Mouse (Mus musculus) CH12.LX (cell line): Measurements from ENCODE around the gene Smyd4. TPM values are rescaled to one million over a fixed set of nuclear protein-coding genes. Genes with fewer than 3 reads are reported as not detected.

Experiments
- DNase-seq: peaks from one replicate; pipeline ENCODE4 v3.0.0-alpha.2; 2013; ENCODE audit errors: extremely low read depth
- H3K27ac ChIP-seq: 2 replicates; pipeline ENCODE4 v1.5.1; 2012; ENCODE audit warnings: low read depth, mild to moderate bottlenecking, control low read depth, moderate library complexity; ENCODE audit not compliant: insufficient read depth
- H3K27me3 ChIP-seq: replicated peaks from 2 replicates; pipeline ENCODE3; 2012; ENCODE audit warnings: inconsistent platforms
- H3K36me3 ChIP-seq, 2 experiments: replicated peaks in 1 of 2; 2 replicates each; pipeline versions ENCODE3 to v1.6.1; 2012; ENCODE audit warnings: inconsistent platforms in 1 of 2, low read length in 1 of 2, mild to moderate bottlenecking in 1 of 2, mixed read lengths in 1 of 2, moderate library complexity in 1 of 2; ENCODE audit not compliant: control insufficient read depth in 1 of 2, insufficient read depth in 1 of 2
- H3K4me1 ChIP-seq, 2 experiments: 2 replicates each; pipeline ENCODE4 v1.6.1; 2012; ENCODE audit warnings: inconsistent platforms in 1 of 2, moderate library complexity in 1 of 2; ENCODE audit not compliant: insufficient read depth in 2 of 2, control insufficient read depth in 1 of 2
- H3K4me2 ChIP-seq: 2 replicates; pipeline ENCODE4 v1.6.1; 2012; ENCODE audit warnings: low read depth, mild to moderate bottlenecking, control low read depth; ENCODE audit not compliant: poor library complexity, insufficient read depth, severe bottlenecking
- H3K4me3 ChIP-seq, 3 experiments: fragments of 150-350 bp in 1 of 3; sonication (generic) in 1 of 3; replicated peaks in 1 of 3; 2 replicates each; pipeline versions ENCODE3 to v1.5.1; 2011 to 2012; ENCODE audit warnings: low read depth in 2 of 3, low read length in 2 of 3, mild to moderate bottlenecking in 2 of 3, moderate library complexity in 2 of 3, control low read depth in 1 of 3, improper control_type of control experiment in 1 of 3, inconsistent platforms in 1 of 3, mixed read lengths in 1 of 3; ENCODE audit not compliant: poor library complexity in 1 of 3
- H3K79me2 ChIP-seq: replicated peaks from 2 replicates; pipeline ENCODE4 v1.6.1; 2012; ENCODE audit warnings: mild to moderate bottlenecking, moderate library complexity; ENCODE audit not compliant: control insufficient read depth, poor library complexity, insufficient read depth, severe bottlenecking; ENCODE audit errors: extremely low read depth
- H3K9ac ChIP-seq: 2 replicates; pipeline ENCODE4 v1.6.1; 2012; ENCODE audit warnings: low read depth, mild to moderate bottlenecking, control low read depth, moderate library complexity; ENCODE audit not compliant: insufficient read depth
- H3K9me3 ChIP-seq: replicated peaks from 2 replicates; pipeline ENCODE3; 2012; ENCODE audit warnings: low read length, inconsistent platforms, mixed read lengths
- BHLHE40 ChIP-seq: IDR thresholded peaks from 2 replicates; pipeline ENCODE4 v1.6.1; 2011; ENCODE audit warnings: mild to moderate bottlenecking, low read depth, low read length, improper control_type of control experiment
- CHD1 ChIP-seq: IDR thresholded peaks from 2 replicates; pipeline ENCODE4 v1.6.1; 2012; ENCODE audit warnings: low read depth, low read length, improper control_type of control experiment, inconsistent platforms
- CHD2 ChIP-seq: IDR thresholded peaks from 2 replicates; pipeline ENCODE4 v1.6.1; 2011; ENCODE audit warnings: low read length, improper control_type of control experiment
- CTCF ChIP-seq, 2 experiments: IDR thresholded peaks in 1 of 2; conservative IDR thresholded peaks in 1 of 2; 2 replicates each; pipeline ENCODE4 v1.5.1; 2011 to 2012; ENCODE audit warnings: low read depth in 2 of 2, low read length in 2 of 2, improper control_type of control experiment in 1 of 2, inconsistent platforms in 1 of 2, mild to moderate bottlenecking in 1 of 2, moderate library complexity in 1 of 2
- EP300 ChIP-seq: IDR thresholded peaks from 2 replicates; pipeline ENCODE4 v1.6.1; 2011; ENCODE audit warnings: low read length, improper control_type of control experiment
- ETS1 ChIP-seq: conservative IDR thresholded peaks from 2 replicates; pipeline ENCODE4 v1.6.1; 2012; ENCODE audit warnings: low read depth, mild to moderate bottlenecking, inconsistent platforms, low read length, improper control_type of control experiment, moderate library complexity
- HCFC1 ChIP-seq: IDR thresholded peaks from 2 replicates; pipeline ENCODE4 v1.6.1; 2012; ENCODE audit warnings: low read depth, mild to moderate bottlenecking, inconsistent platforms, low read length, improper control_type of control experiment
- JUN ChIP-seq: IDR thresholded peaks from 2 replicates; pipeline ENCODE4 v1.6.1; 2011; ENCODE audit warnings: low read depth, mild to moderate bottlenecking, low read length, improper control_type of control experiment, moderate library complexity; ENCODE audit not compliant: insufficient read depth
- JUND ChIP-seq: conservative IDR thresholded peaks from 2 replicates; pipeline ENCODE4 v1.6.1; 2011; ENCODE audit warnings: low read depth, low read length, improper control_type of control experiment
- KAT2A ChIP-seq: IDR thresholded peaks from 2 replicates; pipeline ENCODE4 v1.6.1; 2012; ENCODE audit warnings: low read length, improper control_type of control experiment, inconsistent platforms; ENCODE audit not compliant: insufficient replicate concordance
- MAFK ChIP-seq: IDR thresholded peaks from 2 replicates; pipeline ENCODE4 v1.6.1; 2011; ENCODE audit warnings: low read length, improper control_type of control experiment; ENCODE audit not compliant: insufficient replicate concordance
- MAZ ChIP-seq: IDR thresholded peaks from 2 replicates; pipeline ENCODE4 v1.6.1; 2012; ENCODE audit warnings: low read depth, mild to moderate bottlenecking, inconsistent platforms, low read length, improper control_type of control experiment, moderate library complexity
- MEF2A ChIP-seq: IDR thresholded peaks from 2 replicates; pipeline ENCODE4 v1.6.1; 2014; ENCODE audit warnings: low read depth, mild to moderate bottlenecking, inconsistent platforms, low read length, improper control_type of control experiment, borderline replicate concordance
- MXI1 ChIP-seq: IDR thresholded peaks from 2 replicates; pipeline ENCODE4 v1.6.1; 2011; ENCODE audit warnings: mild to moderate bottlenecking, low read depth, low read length, improper control_type of control experiment
- MYC ChIP-seq: IDR thresholded peaks from 2 replicates; pipeline ENCODE4 v1.6.1; 2011; ENCODE audit warnings: low read depth, mild to moderate bottlenecking, improper control_type of control experiment, low read length
- NELFE ChIP-seq: IDR thresholded peaks from 2 replicates; pipeline ENCODE4 v1.6.1; 2011; ENCODE audit warnings: low read depth, low read length, improper control_type of control experiment
- NRF1 ChIP-seq: IDR thresholded peaks from 2 replicates; pipeline ENCODE4 v1.6.1; 2014; ENCODE audit warnings: low read depth, mild to moderate bottlenecking, inconsistent platforms, low read length, improper control_type of control experiment, moderate library complexity
- PAX5 ChIP-seq: IDR thresholded peaks from 2 replicates; pipeline ENCODE4 v1.6.1; 2012; ENCODE audit warnings: low read length, inconsistent platforms, mixed read lengths
- POLR2A ChIP-seq: IDR thresholded peaks from 2 replicates; pipeline ENCODE4 v1.6.1; 2011; ENCODE audit warnings: low read depth, mild to moderate bottlenecking, improper control_type of control experiment, low read length
- POLR2AphosphoS2 ChIP-seq: IDR thresholded peaks from 2 replicates; pipeline ENCODE4 v1.6.1; 2011; ENCODE audit warnings: low read depth, low read length, improper control_type of control experiment
- RAD21 ChIP-seq: IDR thresholded peaks from 2 replicates; pipeline ENCODE4 v1.6.1; 2011; ENCODE audit warnings: low read depth, mild to moderate bottlenecking, low read length, improper control_type of control experiment, moderate library complexity
- SMC3 ChIP-seq: IDR thresholded peaks from 2 replicates; pipeline ENCODE4 v1.6.1; 2011; ENCODE audit warnings: low read depth, low read length, improper control_type of control experiment
- TBP ChIP-seq: conservative IDR thresholded peaks from 2 replicates; pipeline ENCODE4 v1.6.1; 2011; ENCODE audit warnings: low read depth, low read length, improper control_type of control experiment
- UBTF ChIP-seq: IDR thresholded peaks from 2 replicates; pipeline ENCODE4 v1.6.1; 2012; ENCODE audit warnings: low read depth, mild to moderate bottlenecking, inconsistent platforms, low read length, improper control_type of control experiment, moderate library complexity
- USF2 ChIP-seq: conservative IDR thresholded peaks from 2 replicates; pipeline ENCODE4 v1.6.1; 2011; ENCODE audit warnings: low read depth, low read length, improper control_type of control experiment
- ZKSCAN1 ChIP-seq: IDR thresholded peaks from 2 replicates; pipeline ENCODE4 v1.6.1; 2012; ENCODE audit warnings: low read depth, inconsistent platforms, low read length, improper control_type of control experiment, borderline replicate concordance
- ZMIZ1 ChIP-seq: IDR thresholded peaks from 2 replicates; pipeline ENCODE4 v1.6.1; 2012; ENCODE audit warnings: low read depth, mild to moderate bottlenecking, inconsistent platforms, low read length, improper control_type of control experiment
- ZNF384 ChIP-seq: IDR thresholded peaks from 2 replicates; pipeline ENCODE4 v1.6.1; 2012; ENCODE audit warnings: low read depth, low read length, improper control_type of control experiment, inconsistent platforms
- dilution Hi-C: fragments of 300-500 bp; cut with MboI; formaldehyde crosslinking; loops from 2 replicates; pipeline ENCODE4 v1.14.3; 2020; ENCODE audit warnings: low sequenced_read_pairs; ENCODE audit not compliant: extremely low pct_unique_long_range_greater_than_20kb, extremely low pct_ligation_motif_present
- in situ Hi-C: fragments of 300-500 bp; cut with MboI; formaldehyde crosslinking; loops from 3 replicates; pipeline ENCODE4 v1.14.3; 2019; ENCODE audit warnings: low sequenced_read_pairs, low pct_ligation_motif_present, low pct_unique_long_range_greater_than_20kb, mixed read lengths
- polyA plus RNA-seq: library from polyadenylated mRNA; unstranded; fragments of >175 nt; gene quantifications from 2 replicates; pipeline ENCODE4 v1.2.1, GENCODE M21; 2012; ENCODE audit warnings: low read depth; ENCODE audit not compliant: insufficient read length
- total RNA-seq, 2 experiments: library from RNA; depleted of rRNA; stranded (reverse); fragments of 300-350 nt in 1 of 2; fragments of >200 nt in 1 of 2; gene quantifications; 2 replicates each; pipeline ENCODE4 v1.2.3; 2012 to 2014

Smyd4 gene
- total and polyA plus RNA-seq, 3 experiments = 11.8 to 15.4 (median 13.9) TPM

- H3K79me2 ChIP-seq = no peaks in the 10 kb centered on the region
- peaks cover 32 to 81% of the 10 kb centered on the region in 2 experiments for H3K4me1 ChIP-seq
- TF ChIP-seq MEF2A (no peak), POLR2AphosphoS2 (no peak), NRF1 (no peak), MXI1 (no peak), ZNF384 (no peak), NELFE (no peak), CHD2 (no peak), ZMIZ1 (no peak), JUN (no peak), ETS1 (no peak), MAFK (no peak), KAT2A (no peak), EP300 (no peak)
- TF ChIP-seq, all 38 proteins: peak for 0
- in situ Hi-C loops (no loop called here), dilution Hi-C loops (no loop called here)
- no peak for DNase-seq
- Histone ChIP-seq H3K27ac (no peak overlapping the region), H3K4me3 (no peak overlapping the region), H3K9ac (no peak overlapping the region), H3K4me2 (no peak overlapping the region), H3K36me3 (peaks cover 34 to 48% of the 10 kb centered on the region in 2 experiments), H3K9me3 (no peaks in the 10 kb centered on the region), H3K27me3 (no peaks in the 10 kb centered on the region)
Observed at GRCm38 (mm10) chr11:75452812-75453557, 104.8 kb downstream of the Smyd4 start.

- no peaks in the 10 kb centered on the region for H3K27me3 ChIP-seq
- no peaks in the 10 kb centered on the region for H3K9me3 ChIP-seq
- H3K27ac ChIP-seq = peak within 1 kb of the TSS; percentile 83
- in situ Hi-C loops (no loop called here), dilution Hi-C loops (no loop called here)
- H3K36me3 ChIP-seq = peaks cover 22 to 35% of the 10 kb centered on the region in 2 experiments
- peak; percentile 97 for DNase-seq
- H3K4me3 ChIP-seq = peak within 1 kb of the TSS; percentile 48 to 63 (median 53)
- H3K4me1 ChIP-seq = peaks cover 34 to 84% of the 10 kb centered on the region in 2 experiments
- peak within 1 kb of the TSS; percentile 64 for H3K9ac ChIP-seq
- H3K4me2 ChIP-seq = peak within 1 kb of the TSS; percentile 60
- H3K79me2 ChIP-seq = no peaks in the 10 kb centered on the region
- TF ChIP-seq RAD21 (peak; percentile 51), KAT2A (0 out of 2 replicates have a peak, but pooled peaks have one; percentile 43), JUN (no peak), MAZ (no peak), CHD1 (no peak), USF2 (peak; percentile 100), JUND (no peak), HCFC1 (peak; percentile 76), ZKSCAN1 (no peak), PAX5 (no peak), MYC (peak; percentile 97), UBTF (no peak; the same call in 1 of the 2 replicates), TBP (peak; percentile 68), POLR2A (peak; percentile 73), BHLHE40 (peak; percentile 99), CTCF (conservative IDR thresholded peaks at IDR 0.05 in 1 of 2, IDR thresholded peaks at IDR 0.05 in 1 of 2; ENCODE audit: low read depth in 2 of 2, low read length in 2 of 2) (peak in 1 of 2 experiments; percentile 66; a peak in 2 of 4 replicates), NELFE (peak; percentile 40; the same call in 1 of the 2 replicates), MAFK (no peak), SMC3 (peak; percentile 55), MEF2A (peak; percentile 18), NRF1 (peak; percentile 17; the same call in 1 of the 2 replicates), CHD2 (no peak)
Observed at GRCm38 (mm10) chr11:75453991-75454930, 106.0 kb downstream of the Smyd4 start, which contains the start of gene Wdr81. Wdr81 (minus strand) TSS chr11:75454717.
